Mouse (Mus musculus) ES-E14 (cell line): ENCODE results near the gene Asic2. TPM values are rescaled to one million over a fixed set of nuclear protein-coding genes. Genes with fewer than 3 reads are reported as not detected.

Experiments
- DNase-seq: peaks from one replicate; pipeline ENCODE4 v3.0.0-alpha.2; 2013; ENCODE audit warnings: low read depth, low spot score
- H3K27ac ChIP-seq: 2 replicates; pipeline ENCODE4 v1.5.1; 2012; ENCODE audit warnings: low read depth, mild to moderate bottlenecking, low read length, moderate library complexity, mixed read lengths; ENCODE audit not compliant: poor library complexity, insufficient read depth, severe bottlenecking
- H3K36me3 ChIP-seq: 2 replicates; pipeline ENCODE4 v1.6.1; 2012; ENCODE audit warnings: mild to moderate bottlenecking, low read length, moderate library complexity, mixed read lengths; ENCODE audit not compliant: control insufficient read depth, poor library complexity, insufficient read depth, severe bottlenecking
- H3K4me1 ChIP-seq, 2 experiments: fragments of 150-350 bp in 1 of 2; sonication (generic) in 1 of 2; 2 replicates each; pipeline ENCODE4 v1.6.1; 2012; ENCODE audit warnings: low read length in 2 of 2, mild to moderate bottlenecking in 1 of 2, mixed read lengths in 1 of 2; ENCODE audit not compliant: control insufficient read depth in 2 of 2, insufficient read depth in 2 of 2, poor library complexity in 1 of 2
- H3K4me3 ChIP-seq, 2 experiments: fragments of 150-350 bp in 1 of 2; sonication (generic) in 1 of 2; 2 replicates each; pipeline ENCODE4 v1.5.1; 2012; ENCODE audit warnings: low read length in 2 of 2, low read depth in 1 of 2, mild to moderate bottlenecking in 1 of 2, mixed read lengths in 1 of 2; ENCODE audit not compliant: insufficient read depth in 1 of 2, poor library complexity in 1 of 2, severe bottlenecking in 1 of 2
- H3K9ac ChIP-seq: 2 replicates; pipeline ENCODE4 v1.6.1; 2012; ENCODE audit warnings: low read depth, mild to moderate bottlenecking, low read length, mixed read lengths; ENCODE audit not compliant: poor library complexity, insufficient read depth, severe bottlenecking
- H3K9me3 ChIP-seq: fragments of 150-350 bp; sonication (generic); 2 replicates; pipeline ENCODE4 v1.6.1; 2012; ENCODE audit warnings: low read depth, mild to moderate bottlenecking, low read length; ENCODE audit not compliant: control insufficient read depth, insufficient read depth
- CHD2 ChIP-seq: IDR thresholded peaks from 2 replicates; pipeline ENCODE4 v1.6.1; 2014; ENCODE audit warnings: mild to moderate bottlenecking, low read depth, low read length, inconsistent platforms
- HCFC1 ChIP-seq: IDR thresholded peaks from 2 replicates; pipeline ENCODE4 v1.6.1; 2012; ENCODE audit warnings: low read length, inconsistent platforms, borderline replicate concordance; ENCODE audit not compliant: insufficient read depth
- MAFK ChIP-seq: IDR thresholded peaks from 2 replicates; pipeline ENCODE4 v1.6.1; 2014; ENCODE audit warnings: mild to moderate bottlenecking, low read depth, low read length, inconsistent platforms; ENCODE audit not compliant: insufficient read depth
- ZC3H11A ChIP-seq: IDR thresholded peaks from 2 replicates; pipeline ENCODE4 v1.6.1; 2012; ENCODE audit warnings: low read depth, mild to moderate bottlenecking, inconsistent platforms, low read length, borderline replicate concordance
- ZNF384 ChIP-seq: IDR thresholded peaks from 2 replicates; pipeline ENCODE4 v1.6.1; 2012; ENCODE audit warnings: low read depth, low read length, inconsistent platforms
- in situ Hi-C, 2 experiments: fragments of 600-800 bp; cut with MboI; formaldehyde crosslinking; loops; one replicate each; pipeline ENCODE4 v1.15.1; 2025; ENCODE audit warnings: low sequenced_read_pairs in 2 of 2, inconsistent platforms in 1 of 2; ENCODE audit not compliant: unreplicated experiment in 2 of 2
- total RNA-seq: library from RNA; depleted of rRNA; stranded (reverse); fragments of 300-350 nt; gene quantifications from 2 replicates; pipeline ENCODE4 v1.2.3, GENCODE M21; 2012

Asic2 gene
- total RNA-seq, 1 experiment: 0.13 TPM

DNA sequence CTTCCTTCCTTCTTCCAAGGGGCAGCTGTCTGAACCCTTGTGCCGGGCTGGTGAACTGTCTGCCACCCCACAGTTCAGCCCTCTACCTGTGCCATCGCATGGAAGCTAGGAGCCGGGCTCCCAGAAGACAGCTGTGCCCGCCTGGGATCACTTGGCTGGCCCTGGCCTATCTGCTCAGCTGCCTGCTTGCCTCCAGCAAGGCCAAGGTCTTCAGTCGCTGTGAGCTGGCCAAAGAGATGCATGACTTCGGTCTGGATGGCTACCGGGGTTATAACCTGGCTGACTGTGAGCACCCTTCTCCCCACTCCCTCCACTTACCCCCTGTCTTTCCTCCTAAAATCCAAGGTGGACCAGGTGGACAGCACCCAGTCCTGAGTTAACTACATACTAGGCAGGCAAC is 1105.3 kb downstream of the Asic2 start:
- no peaks in the 10 kb centered on the region for H3K4me1 ChIP-seq
- in situ Hi-C loops: loop anchor here in 1 of 2 experiments (25.0 kb wide), 1 partner anchor 176 kb away; no protein-coding TSS in a partner anchor
- no peaks in the 10 kb centered on the region for H3K36me3 ChIP-seq
- H3K9me3 ChIP-seq: no peaks in the 10 kb centered on the region
- H3K9ac ChIP-seq: no peak overlapping the region
- TF ChIP-seq HCFC1: no peak
- no peak for TF ChIP-seq ZC3H11A
- DNase-seq: no peak
- no peak overlapping the region for H3K4me3 ChIP-seq
- H3K27ac ChIP-seq: no peak overlapping the region

GRCm38 (mm10) chr11:80858065-80858464 is 1110.2 kb downstream of the Asic2 start, which contains the start of gene Spaca3:
Gene Spaca3, plus strand, starts transcription at chr11:80858365.
- Histone ChIP-seq H3K27ac (no peak within 1 kb of the TSS), H3K9me3 (no peaks in the 10 kb centered on the region), H3K36me3 (no peaks in the 10 kb centered on the region), H3K9ac (no peak within 1 kb of the TSS), H3K4me1 (no peaks in the 10 kb centered on the region), H3K4me3 (no peak within 1 kb of the TSS)
- in situ Hi-C loops: loop anchor here in 1 of 2 experiments (25.0 kb wide), 1 partner anchor 171 kb away; no protein-coding TSS in a partner anchor
- DNase-seq: no peak
- TF ChIP-seq HCFC1 (no peak), ZNF384 (no peak), ZC3H11A (no peak), CHD2 (no peak), MAFK (no peak)

GRCm38 (mm10) chr11:80856827-80857226 is 1111.4 kb downstream of the Asic2 start:
- TF ChIP-seq MAFK (no peak), HCFC1 (no peak), ZC3H11A (no peak), CHD2 (no peak), ZNF384 (no peak)
- H3K4me1 ChIP-seq: no peaks in the 10 kb centered on the region
- in situ Hi-C loops: loop anchor here in 1 of 2 experiments (25.0 kb wide), 1 partner anchor 170 kb away; no protein-coding TSS in a partner anchor
- H3K9me3 ChIP-seq: no peaks in the 10 kb centered on the region
- DNase-seq: no peak
- H3K36me3 ChIP-seq: no peaks in the 10 kb centered on the region
- H3K4me3 ChIP-seq: no peak overlapping the region
- H3K27ac ChIP-seq: no peak overlapping the region
- no peak overlapping the region for H3K9ac ChIP-seq

DNA sequence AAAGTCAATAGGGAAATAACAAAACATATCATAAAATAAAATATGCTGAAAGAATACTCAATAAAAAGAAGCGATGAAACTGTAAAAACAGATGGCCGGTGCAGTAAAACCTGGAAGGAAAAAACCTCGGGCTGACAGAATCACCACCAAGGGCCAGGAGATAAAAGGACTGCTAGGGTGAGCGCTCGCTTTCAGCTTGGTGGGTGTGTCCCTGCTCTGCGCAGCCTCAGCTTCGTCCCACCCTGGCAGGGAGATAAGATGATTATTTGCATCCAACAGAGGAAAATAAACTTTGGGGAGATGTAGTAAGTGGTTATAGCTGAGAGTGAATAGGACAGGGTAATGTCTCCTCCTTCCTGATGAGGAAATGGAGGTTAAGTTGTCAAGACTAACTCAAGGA is 1113.3 kb downstream of the Asic2 start:
- DNase-seq: no peak
- in situ Hi-C loops: loop anchor here in 1 of 2 experiments (25.0 kb wide), 1 partner anchor 168 kb away; no protein-coding TSS in a partner anchor
- Histone ChIP-seq H3K9ac (no peak overlapping the region), H3K36me3 (no peaks in the 10 kb centered on the region), H3K27ac (no peak overlapping the region), H3K9me3 (no peaks in the 10 kb centered on the region), H3K4me3 (no peak overlapping the region), H3K4me1 (no peaks in the 10 kb centered on the region)
- TF ChIP-seq CHD2 (no peak), ZNF384 (no peak), HCFC1 (no peak)

GRCm38 (mm10) chr11:80854430-80854829 is 1113.8 kb downstream of the Asic2 start:
- H3K9ac ChIP-seq: no peak overlapping the region
- no peaks in the 10 kb centered on the region for H3K9me3 ChIP-seq
- DNase-seq: no peak
- no peak overlapping the region for H3K4me3 ChIP-seq
- TF ChIP-seq HCFC1 (no peak), ZNF384 (no peak), ZC3H11A (no peak), MAFK (no peak), CHD2 (no peak)
- H3K4me1 ChIP-seq: no peaks in the 10 kb centered on the region
- no peak overlapping the region for H3K27ac ChIP-seq
- in situ Hi-C loops: loop anchor here in 1 of 2 experiments (25.0 kb wide), 1 partner anchor 167 kb away; no protein-coding TSS in a partner anchor
- H3K36me3 ChIP-seq: no peaks in the 10 kb centered on the region
